Mouse (Mus musculus): ENCODE measurements around the gene Synpo2l. TPM values are rescaled to one million over a fixed set of nuclear protein-coding genes. Genes with fewer than 3 reads are reported as not detected.
"Not testable (repeated sequence)": the region's sequence is repeated elsewhere in the genome, so short reads cannot be mapped to it uniquely, and the experiment has no call there.

Synpo2l gene
- polyA plus RNA-seq, 1 experiment, result 0.63 TPM

DNA sequence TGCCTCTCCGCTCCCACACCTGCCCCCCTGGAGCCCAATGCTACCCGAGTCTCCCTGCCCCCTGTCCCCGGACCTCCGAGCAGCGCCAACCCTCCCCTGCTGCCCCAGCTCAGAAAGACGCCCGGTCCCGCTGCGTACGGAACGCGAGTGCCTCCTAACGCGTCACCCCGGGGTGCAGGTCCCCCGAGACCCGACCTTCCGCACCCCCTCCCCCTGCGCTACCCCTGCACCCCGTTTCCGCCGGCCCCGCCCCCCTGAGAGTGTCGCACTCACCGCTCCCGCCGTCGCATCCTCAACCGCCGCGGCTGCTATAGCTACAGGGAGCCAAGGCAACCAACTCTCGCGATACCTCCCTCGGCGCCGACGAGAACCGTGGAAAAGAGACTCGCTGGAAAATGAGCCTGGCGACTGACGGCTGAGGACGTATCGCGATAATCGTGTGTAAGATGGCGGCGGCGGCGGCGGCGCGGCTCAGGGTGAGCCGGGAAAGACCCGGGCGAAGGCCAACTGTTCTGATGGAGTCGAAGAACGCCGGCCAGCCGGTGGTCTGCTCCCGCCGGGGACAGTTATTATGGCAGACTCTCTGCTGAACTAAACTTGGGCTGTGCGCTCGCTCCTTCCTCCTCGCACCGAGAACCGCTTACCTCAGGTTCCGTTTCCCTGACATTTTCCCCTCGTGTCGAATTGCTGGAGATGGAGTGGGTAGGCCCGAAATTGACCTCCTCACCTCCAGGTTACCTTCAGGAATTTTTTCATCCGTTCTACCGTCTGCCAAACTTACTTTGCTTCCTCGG lies 27.3 kb downstream of the Synpo2l start, which contains the start of gene Usp54:
Gene Usp54 (minus strand): TSS at position 420 of the 794 bp plus-strand sequence.
- Histone ChIP-seq H3K4me3 (ENCODE audit: insufficient read depth, low read depth, low read length) (peak within 1 kb of the TSS; percentile 87), H3K27ac (replicated peaks; ENCODE audit: low read depth, low read length) (peak within 1 kb of the TSS; percentile 94), H3K4me1 (ENCODE audit: control insufficient read depth, insufficient read depth, insufficient read length, low read length) (no peaks in the 10 kb centered on the region)

DNA sequence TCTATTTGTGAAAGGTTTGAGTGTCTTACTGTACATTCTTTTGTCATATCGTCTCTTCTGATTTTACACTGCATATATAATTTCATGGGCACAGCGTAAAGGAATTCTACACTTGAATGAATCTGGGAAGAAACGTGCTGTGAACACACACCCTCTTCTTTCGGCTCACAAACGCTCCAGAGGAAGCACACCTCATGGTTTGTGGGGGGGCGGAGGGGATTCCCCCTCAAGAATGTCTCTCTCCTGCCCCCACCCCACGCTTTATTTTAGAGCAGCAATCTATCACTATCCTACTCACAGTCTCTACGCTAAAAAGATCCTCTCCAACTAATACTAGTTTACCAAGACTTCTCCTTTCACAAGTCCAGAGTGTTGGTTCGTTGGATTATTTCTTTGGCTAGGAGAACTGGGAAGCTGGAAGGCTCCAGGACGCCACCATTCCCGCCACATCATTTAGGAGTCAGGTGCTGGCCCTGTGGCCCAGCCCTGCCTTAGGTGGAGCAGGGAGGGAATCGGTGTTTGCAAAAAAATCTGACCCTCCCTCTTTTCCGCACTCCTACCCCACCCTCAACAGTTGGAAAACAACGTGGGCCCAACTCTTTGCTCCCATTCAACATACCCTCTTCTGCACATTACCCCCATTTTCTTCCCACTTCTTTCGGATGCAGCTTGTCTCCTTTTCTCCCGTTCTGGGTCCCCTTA lies 28.1 kb downstream of the Synpo2l start:
- Histone ChIP-seq H3K27ac (replicated peaks; ENCODE audit: low read depth, low read length) (no peak overlapping the region), H3K4me3 (ENCODE audit: insufficient read depth, low read depth, low read length) (peak overlapping the region; percentile 63)

DNA sequence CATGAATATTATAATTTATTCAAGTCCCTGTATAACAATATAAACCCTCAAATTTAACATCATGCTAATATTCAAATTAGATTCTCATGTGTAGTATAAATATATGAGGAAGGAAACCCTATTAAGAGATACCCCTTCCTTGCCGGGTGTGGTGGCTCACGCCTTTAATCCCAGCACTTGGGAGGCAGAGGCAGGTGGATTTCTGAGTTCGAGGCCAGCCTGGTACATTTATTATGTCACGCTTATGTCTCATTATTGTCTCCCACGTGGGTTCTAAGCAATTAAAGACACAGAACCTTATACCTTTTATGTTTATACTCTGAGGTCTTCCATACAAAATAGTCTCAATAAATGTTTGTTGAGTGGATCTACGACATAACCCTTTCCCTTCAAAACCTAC lies 29.5 kb downstream of the Synpo2l start:
- no peak overlapping the region for H3K4me3 ChIP-seq (ENCODE audit: insufficient read depth, low read depth, low read length)
- H3K27ac ChIP-seq (replicated peaks; ENCODE audit: low read depth, low read length), result no peak overlapping the region
- no peaks in the 10 kb centered on the region for H3K4me1 ChIP-seq (ENCODE audit: control insufficient read depth, insufficient read depth, insufficient read length, low read length)

More for the DNA sequence above, 28.1 kb downstream of the Synpo2l start:
- no peaks in the 10 kb centered on the region for H3K4me1 ChIP-seq (ENCODE audit: control insufficient read depth, insufficient read depth, insufficient read length, low read length)

DNA sequence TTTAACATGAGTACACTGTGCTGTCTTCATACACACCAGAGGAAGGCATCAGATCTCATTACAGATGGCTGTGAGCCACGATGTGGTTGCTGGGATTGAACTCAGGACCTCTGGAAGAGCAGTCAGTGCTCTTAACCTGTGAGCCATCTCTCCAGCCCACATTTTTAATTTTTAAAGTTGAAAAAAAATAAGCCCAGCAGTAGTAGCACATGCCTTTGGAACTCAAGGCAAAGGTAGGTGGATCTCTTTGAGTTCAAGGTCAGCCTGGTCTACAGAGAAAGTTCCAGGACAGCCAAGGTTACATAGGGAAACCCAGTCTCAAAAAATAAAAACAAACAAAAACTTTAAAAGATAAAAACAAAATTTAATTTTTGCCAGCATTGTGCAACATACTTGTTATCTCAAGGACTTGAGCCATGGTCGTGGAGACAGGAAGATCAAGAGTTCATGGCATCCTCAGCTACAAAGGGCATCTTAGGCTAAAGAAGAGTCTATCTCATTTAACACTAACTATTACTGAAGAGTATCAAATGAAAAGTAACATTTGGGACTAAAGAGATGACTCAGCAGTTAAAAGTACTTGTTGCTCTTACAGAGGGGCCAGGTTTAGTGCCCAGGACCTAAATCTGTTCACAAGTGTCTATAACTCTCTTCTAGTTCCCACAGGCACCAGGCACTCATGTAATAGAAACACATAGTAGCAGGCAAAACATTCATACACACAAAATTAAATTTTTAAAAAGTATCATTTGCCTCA lies 30.2 kb downstream of the Synpo2l start:
- Histone ChIP-seq H3K4me1 (ENCODE audit: control insufficient read depth, insufficient read depth, insufficient read length, low read length) (no peaks in the 10 kb centered on the region), H3K27ac (replicated peaks; ENCODE audit: low read depth, low read length) (no peak overlapping the region), H3K4me3 (ENCODE audit: insufficient read depth, low read depth, low read length) (no peak overlapping the region)

DNA sequence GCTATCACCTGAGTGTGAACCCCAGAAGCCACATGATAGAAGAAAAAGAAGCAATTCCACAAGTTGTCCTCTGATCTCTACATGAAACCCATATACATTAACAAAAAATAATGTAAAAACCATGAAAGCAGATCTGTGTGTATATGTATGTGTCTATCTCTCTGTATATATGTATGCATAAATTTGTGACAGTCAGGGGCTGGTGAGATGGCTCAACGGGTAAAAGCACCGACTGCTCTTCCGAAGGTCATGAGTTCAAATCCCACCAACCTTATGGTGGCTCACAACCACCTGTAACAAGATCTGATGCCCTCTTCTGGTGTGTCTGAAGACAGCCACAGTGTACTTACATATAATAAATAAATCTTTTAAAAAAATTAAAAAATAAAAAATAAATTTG lies 31.2 kb downstream of the Synpo2l start:
- H3K4me1 ChIP-seq (ENCODE audit: control insufficient read depth, insufficient read depth, insufficient read length, low read length); H3K4me3 ChIP-seq (ENCODE audit: insufficient read depth, low read depth, low read length); H3K27ac ChIP-seq (replicated peaks; ENCODE audit: low read depth, low read length): not testable (repeated sequence)

DNA sequence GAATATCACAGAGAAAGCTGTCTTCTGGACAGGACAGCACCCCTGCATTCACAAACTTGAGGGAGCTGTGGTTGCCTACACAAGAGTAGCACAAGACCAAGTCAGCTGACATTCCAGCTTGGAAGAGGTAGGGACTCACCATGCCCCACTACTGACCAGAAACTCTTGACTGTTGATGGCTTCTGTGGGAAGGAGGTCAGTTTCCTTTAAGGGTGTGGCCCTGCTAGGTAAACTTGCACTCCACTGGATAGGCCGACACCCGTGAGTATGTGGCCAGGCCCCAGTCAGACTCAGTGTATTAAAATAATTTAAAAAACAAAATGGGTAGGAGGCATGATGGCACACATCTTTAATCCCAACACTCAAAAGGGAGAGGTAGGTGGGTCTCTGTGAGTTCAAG lies 32.6 kb downstream of the Synpo2l start:
- Histone ChIP-seq H3K4me1 (ENCODE audit: control insufficient read depth, insufficient read depth, insufficient read length, low read length) (no peaks in the 10 kb centered on the region), H3K27ac (replicated peaks; ENCODE audit: low read depth, low read length) (no peak overlapping the region), H3K4me3 (ENCODE audit: insufficient read depth, low read depth, low read length) (no peak overlapping the region)

DNA sequence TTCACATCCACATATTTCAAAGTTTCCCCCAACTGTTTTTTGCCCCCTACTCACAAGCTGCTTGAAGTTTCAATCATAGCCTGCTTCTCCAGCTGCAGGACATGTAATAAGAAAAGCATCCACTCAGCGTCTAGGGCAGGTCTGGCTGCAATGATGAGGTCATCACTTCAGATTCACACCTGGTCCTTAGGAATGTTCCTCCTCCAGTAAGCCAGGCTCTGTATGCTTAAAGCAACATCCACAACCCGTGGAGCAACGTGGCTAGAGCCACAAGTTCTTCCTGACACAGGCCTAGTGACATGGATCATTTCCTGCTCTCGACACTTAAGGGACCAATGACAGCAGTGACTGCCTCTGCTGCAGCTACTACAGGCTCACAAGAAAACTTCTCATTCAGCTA lies 36.9 kb downstream of the Synpo2l start:
- Histone ChIP-seq H3K27ac (replicated peaks; ENCODE audit: low read depth, low read length) (no peak overlapping the region), H3K4me3 (ENCODE audit: insufficient read depth, low read depth, low read length) (no peak overlapping the region)

DNA sequence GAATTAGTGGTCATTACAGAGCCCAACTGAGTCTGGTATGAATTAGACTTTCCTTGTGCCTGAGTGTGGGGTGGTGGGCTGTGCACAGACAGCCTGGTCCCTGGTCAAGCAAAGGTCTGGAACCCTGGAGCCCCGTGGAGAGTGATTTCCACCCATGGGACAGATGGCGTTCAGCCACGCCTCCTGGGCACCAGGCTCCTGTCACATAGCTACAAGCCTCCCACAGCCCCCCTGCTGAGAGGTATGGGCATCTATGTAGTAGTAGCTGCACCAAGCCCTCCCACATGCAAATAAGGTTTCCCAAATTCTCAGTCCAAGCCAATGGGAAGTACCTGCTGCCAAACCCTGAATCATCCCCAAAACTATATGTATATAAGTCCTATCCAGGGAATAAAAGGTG lies 41.2 kb downstream of the Synpo2l start:
- Histone ChIP-seq H3K27ac (replicated peaks; ENCODE audit: low read depth, low read length) (no peak overlapping the region), H3K4me1 (ENCODE audit: control insufficient read depth, insufficient read depth, insufficient read length, low read length) (no peaks in the 10 kb centered on the region), H3K4me3 (ENCODE audit: insufficient read depth, low read depth, low read length) (no peak overlapping the region)

More for the DNA sequence above, 36.9 kb downstream of the Synpo2l start:
- H3K4me1 ChIP-seq (ENCODE audit: control insufficient read depth, insufficient read depth, insufficient read length, low read length), result no peaks in the 10 kb centered on the region

DNA sequence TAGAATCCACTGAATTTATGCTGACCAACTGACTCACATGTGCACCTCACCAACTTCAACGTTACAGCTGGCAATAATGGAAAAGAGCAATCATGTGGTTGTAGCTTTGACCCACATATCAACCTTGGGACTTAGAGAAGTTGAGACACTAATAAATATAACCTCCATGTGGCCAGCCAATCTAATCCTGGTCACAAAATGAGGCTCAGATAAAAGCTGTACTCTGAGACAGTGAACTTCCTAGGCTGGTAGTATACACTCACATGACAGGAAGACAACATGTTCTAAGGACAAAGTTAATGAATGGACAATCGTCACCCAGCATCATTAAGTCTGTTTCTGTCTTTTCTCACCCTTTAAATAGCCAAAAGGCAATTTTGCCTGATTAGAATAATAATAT lies 41.7 kb downstream of the Synpo2l start:
- Histone ChIP-seq H3K4me1 (ENCODE audit: control insufficient read depth, insufficient read depth, insufficient read length, low read length) (no peaks in the 10 kb centered on the region), H3K27ac (replicated peaks; ENCODE audit: low read depth, low read length) (no peak overlapping the region), H3K4me3 (ENCODE audit: insufficient read depth, low read depth, low read length) (no peak overlapping the region)

DNA sequence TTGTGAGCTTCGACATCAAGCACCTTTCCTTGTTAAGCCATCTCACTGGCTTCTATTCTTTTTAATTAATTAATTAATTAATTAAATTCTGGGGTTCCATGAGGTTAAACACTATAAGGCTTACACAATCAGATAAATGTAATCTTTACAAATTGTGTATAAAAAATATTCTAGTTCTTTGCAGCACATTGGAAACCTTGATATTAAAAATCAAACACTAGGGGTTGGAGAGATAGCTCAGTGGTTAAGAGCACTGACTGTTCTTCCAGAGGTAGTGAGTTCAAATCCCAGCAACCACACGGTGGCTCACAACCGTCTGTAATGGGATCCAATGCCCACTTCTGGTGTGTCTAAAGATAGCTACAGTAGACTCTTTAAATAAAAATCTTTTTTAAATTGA lies 45.2 kb downstream of the Synpo2l start:
- H3K4me3 ChIP-seq (ENCODE audit: insufficient read depth, low read depth, low read length), result no peak overlapping the region
- H3K4me1 ChIP-seq (ENCODE audit: control insufficient read depth, insufficient read depth, insufficient read length, low read length), result no peaks in the 10 kb centered on the region; the same call in 1 of the 2 replicates
- no peak overlapping the region for H3K27ac ChIP-seq (replicated peaks; ENCODE audit: low read depth, low read length)

DNA sequence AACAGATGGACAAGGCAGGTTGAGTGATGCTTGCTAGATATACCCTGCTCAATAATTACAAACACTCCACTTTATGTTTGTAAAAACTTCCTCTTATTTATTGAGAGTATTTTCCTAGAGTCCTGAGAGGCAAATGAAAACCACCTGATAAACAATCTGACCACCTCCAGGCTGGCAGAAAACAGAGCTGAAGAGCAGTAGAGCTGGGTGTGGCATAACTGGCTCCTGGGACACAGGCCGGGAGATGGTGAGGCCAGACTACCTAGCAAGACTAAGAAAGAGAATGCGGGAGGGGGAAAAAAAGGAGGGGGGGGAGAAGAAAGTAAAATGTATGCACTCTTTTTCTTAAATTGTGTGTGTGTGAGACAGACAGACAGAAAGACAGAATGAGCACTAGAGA lies 45.7 kb downstream of the Synpo2l start:
- H3K4me1 ChIP-seq (ENCODE audit: control insufficient read depth, insufficient read depth, insufficient read length, low read length), result no peaks in the 10 kb centered on the region; the same call in 1 of the 2 replicates
- no peak overlapping the region for H3K27ac ChIP-seq (replicated peaks; ENCODE audit: low read depth, low read length)
- H3K4me3 ChIP-seq (ENCODE audit: insufficient read depth, low read depth, low read length), result no peak overlapping the region

DNA sequence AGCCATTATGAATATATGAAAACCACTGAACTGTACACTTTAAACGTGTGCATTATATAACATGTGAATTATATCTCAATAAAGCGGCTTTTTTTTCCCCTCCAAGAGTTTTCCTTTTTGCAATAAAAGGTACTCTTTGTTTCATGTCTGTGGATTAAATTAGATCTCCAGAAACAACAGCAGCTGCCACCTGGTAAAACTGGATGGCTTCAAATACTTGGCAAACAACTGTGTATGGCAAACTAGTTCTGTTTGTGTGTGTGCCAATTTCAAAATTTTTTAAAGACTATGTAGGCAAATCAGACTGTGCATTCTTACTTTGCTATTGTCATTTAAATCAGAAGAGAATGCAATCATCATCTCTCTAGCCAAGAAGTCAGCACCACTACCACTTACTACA lies 46.3 kb downstream of the Synpo2l start:
- Histone ChIP-seq H3K4me1 (ENCODE audit: control insufficient read depth, insufficient read depth, insufficient read length, low read length) (no peaks in the 10 kb centered on the region; the same call in 1 of the 2 replicates), H3K4me3 (ENCODE audit: insufficient read depth, low read depth, low read length) (no peak overlapping the region), H3K27ac (replicated peaks; ENCODE audit: low read depth, low read length) (no peak overlapping the region)

DNA sequence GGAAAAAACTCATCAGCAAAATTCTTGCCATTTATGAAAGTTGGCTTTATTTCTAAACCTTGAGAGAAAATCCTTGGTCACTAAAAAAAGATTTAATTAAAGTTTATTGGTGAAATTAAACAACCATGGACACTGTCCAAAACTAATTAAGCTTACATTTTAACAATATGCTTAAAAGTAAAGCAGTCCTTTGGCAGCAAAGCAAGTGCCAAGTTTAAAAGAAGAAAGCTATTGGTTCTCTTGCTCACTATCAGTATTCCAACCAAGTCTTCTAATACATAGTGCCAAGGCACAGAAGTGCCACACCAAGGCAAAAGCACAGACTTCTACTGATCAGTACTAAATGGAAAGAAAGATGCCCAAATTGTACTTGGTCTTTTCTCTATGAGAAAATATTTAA lies 49.0 kb downstream of the Synpo2l start:
- no peak overlapping the region for H3K27ac ChIP-seq (replicated peaks; ENCODE audit: low read depth, low read length)
- H3K4me3 ChIP-seq (ENCODE audit: insufficient read depth, low read depth, low read length), result no peak overlapping the region
- H3K4me1 ChIP-seq (ENCODE audit: control insufficient read depth, insufficient read depth, insufficient read length, low read length), result no peaks in the 10 kb centered on the region; the same call in 1 of the 2 replicates

DNA sequence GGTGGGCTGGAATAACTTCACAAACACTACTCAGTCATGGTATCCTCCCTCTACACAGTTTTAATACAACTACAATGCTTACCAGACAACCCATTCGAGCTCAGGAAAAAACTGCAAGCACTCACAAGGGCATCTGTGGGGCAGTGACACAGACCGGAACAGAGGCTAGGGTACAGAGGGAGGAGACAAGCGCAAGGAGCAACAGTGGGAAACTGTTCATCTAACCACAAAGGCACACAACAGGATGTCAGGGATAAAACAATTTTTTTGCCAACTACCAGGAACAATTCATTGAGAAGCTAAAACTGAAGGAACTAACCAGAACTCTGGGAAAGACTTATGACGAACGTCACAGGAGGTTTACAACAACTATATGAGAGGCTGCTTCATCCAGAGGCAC lies 49.9 kb downstream of the Synpo2l start:
- Histone ChIP-seq H3K27ac (replicated peaks; ENCODE audit: low read depth, low read length) (no peak overlapping the region), H3K4me1 (ENCODE audit: control insufficient read depth, insufficient read depth, insufficient read length, low read length) (no peaks in the 10 kb centered on the region; the same call in 1 of the 2 replicates), H3K4me3 (ENCODE audit: insufficient read depth, low read depth, low read length) (no peak overlapping the region)

DNA sequence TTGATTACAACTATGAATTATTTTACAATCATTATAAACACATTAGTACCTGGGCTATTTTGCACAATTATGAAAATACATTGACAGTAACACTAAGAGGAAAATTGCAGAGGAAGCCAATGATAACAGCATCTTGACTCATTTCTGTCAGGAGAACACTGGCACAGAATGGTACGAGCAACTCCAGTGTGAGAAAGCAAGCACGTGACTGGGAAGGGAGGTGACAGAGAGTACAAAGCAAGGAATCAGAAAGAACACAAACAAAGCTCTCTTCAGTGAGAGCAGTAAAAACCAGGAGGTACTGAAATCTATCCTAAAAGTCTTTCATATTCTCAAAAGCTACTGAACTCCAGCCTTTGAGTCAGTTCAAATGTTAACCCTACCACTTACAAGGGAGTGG lies 51.7 kb downstream of the Synpo2l start:
- no peak overlapping the region for H3K27ac ChIP-seq (replicated peaks; ENCODE audit: low read depth, low read length)
- H3K4me3 ChIP-seq (ENCODE audit: insufficient read depth, low read depth, low read length), result no peak overlapping the region
- no peaks in the 10 kb centered on the region; the same call in 1 of the 2 replicates for H3K4me1 ChIP-seq (ENCODE audit: control insufficient read depth, insufficient read depth, insufficient read length, low read length)

Data from brown adipose tissue, adult 24 weeks (tissue).